Mouse (Mus musculus): ENCODE results near the gene Wipi2. TPM values are rescaled to one million over a fixed set of nuclear protein-coding genes. Genes with fewer than 3 reads are reported as not detected.

Wipi2 gene
- polyA plus RNA-seq, 1 experiment from 2014 or later, result 30.7 TPM

- no peak for DNase-seq (ENCODE audit: low spot score)
Observed at GRCm38 (mm10) chr5:142629663-142630025, 2.1 kb downstream of the Wipi2 start.

- peak; percentile 15 for DNase-seq (ENCODE audit: low spot score)
Observed at GRCm38 (mm10) chr5:142630224-142630623, 2.7 kb downstream of the Wipi2 start.

- DNase-seq (ENCODE audit: low spot score), result no peak
Observed at GRCm38 (mm10) chr5:142637823-142638222, 10.3 kb downstream of the Wipi2 start.

- no peak for DNase-seq (ENCODE audit: low spot score)
Observed at GRCm38 (mm10) chr5:142640088-142640487, 12.6 kb downstream of the Wipi2 start.

GRCm38 (mm10) chr5:142641331-142642051 lies 14.0 kb downstream of the Wipi2 start:
- DNase-seq (ENCODE audit: low spot score), result no peak

- DNase-seq (ENCODE audit: low spot score), result no peak
Observed at GRCm38 (mm10) chr5:142648162-142648561, 20.7 kb downstream of the Wipi2 start.

GRCm38 (mm10) chr5:142649460-142650050 lies 22.1 kb downstream of the Wipi2 start:
- no peak for DNase-seq (ENCODE audit: low spot score)

GRCm38 (mm10) chr5:142650390-142650789 lies 22.9 kb downstream of the Wipi2 start:
- no peak for DNase-seq (ENCODE audit: low spot score)

GRCm38 (mm10) chr5:142650794-142651497 lies 23.4 kb downstream of the Wipi2 start:
- DNase-seq (ENCODE audit: low spot score), result no peak

- no peak for DNase-seq (ENCODE audit: low spot score)
Observed at GRCm38 (mm10) chr5:142652266-142652665, 24.8 kb downstream of the Wipi2 start.

GRCm38 (mm10) chr5:142660656-142661434 lies 33.3 kb downstream of the Wipi2 start:
- DNase-seq (ENCODE audit: low spot score), result no peak

- no peak for DNase-seq (ENCODE audit: low spot score)
Observed at GRCm38 (mm10) chr5:142667921-142668320, 40.4 kb downstream of the Wipi2 start.

- DNase-seq (ENCODE audit: low spot score), result no peak
Observed at GRCm38 (mm10) chr5:142668556-142669263, 41.2 kb downstream of the Wipi2 start.

- DNase-seq (ENCODE audit: low spot score), result no peak
Observed at GRCm38 (mm10) chr5:142669726-142670125, 42.2 kb downstream of the Wipi2 start.

- DNase-seq (ENCODE audit: low spot score), result no peak
Observed at GRCm38 (mm10) chr5:142673082-142673481, 45.6 kb downstream of the Wipi2 start.

GRCm38 (mm10) chr5:142678141-142678571 lies 50.7 kb downstream of the Wipi2 start:
- no peak for DNase-seq (ENCODE audit: low spot score)

- DNase-seq (ENCODE audit: low spot score), result no peak
Observed at GRCm38 (mm10) chr5:142679065-142679464, 51.6 kb downstream of the Wipi2 start.

- no peak for DNase-seq (ENCODE audit: low spot score)
Observed at GRCm38 (mm10) chr5:142681911-142682310, 54.4 kb downstream of the Wipi2 start.

GRCm38 (mm10) chr5:142682529-142682928 lies 55.0 kb downstream of the Wipi2 start:
- no peak for DNase-seq (ENCODE audit: low spot score)

GRCm38 (mm10) chr5:142688866-142689265 lies 61.4 kb downstream of the Wipi2 start:
- no peak for DNase-seq (ENCODE audit: low spot score)

- no peak for DNase-seq (ENCODE audit: low spot score)
Observed at GRCm38 (mm10) chr5:142690343-142690742, 62.8 kb downstream of the Wipi2 start.
